Mouse (Mus musculus): ENCODE measurements around the gene Cd38. TPM values are rescaled to one million over a fixed set of nuclear protein-coding genes. Genes with fewer than 3 reads are reported as not detected.

Gene Cd38
- 20.9 and 22.2 TPM in 2 replicates for polyA plus RNA-seq (2012; rRNA removed)

GRCm38 (mm10) chr5:43868253-43868652 is at the start of gene Cd38:
Cd38 (plus strand) TSS chr5:43868553.
- H3K4me3 ChIP-seq (replicated peaks; ENCODE audit: extremely low read depth, low read depth, low read length): peak within 1 kb of the TSS; percentile 82

GRCm38 (mm10) chr5:43818695-43819094 is 49.7 kb upstream of the Cd38 start, which contains the start of gene Bst1:
Bst1 (plus strand) TSS chr5:43818885.
- no peak for TF ChIP-seq CTCF (IDR thresholded peaks at IDR 0.05; ENCODE audit: insufficient read depth, low read length)
- no peak for TF ChIP-seq POLR2A (IDR thresholded peaks at IDR 0.05; ENCODE audit: borderline replicate concordance, extremely low read depth, low read depth, low read length)
- Histone ChIP-seq H3K4me3 (replicated peaks; ENCODE audit: extremely low read depth, low read depth, low read length) (peak within 1 kb of the TSS; percentile 30), H3K4me1 (ENCODE audit: control insufficient read depth, insufficient read depth, low read length) (peaks cover 8% of the 10 kb centered on the region)
- 48% methylated on average over 12 of the region's 12 CpGs for WGBS
- no peak for DNase-seq

More at GRCm38 (mm10) chr5:43868253-43868652, at the start of gene Cd38:
- TF ChIP-seq POLR2A (IDR thresholded peaks at IDR 0.05; ENCODE audit: borderline replicate concordance, extremely low read depth, low read depth, low read length) (no peak), CTCF (IDR thresholded peaks at IDR 0.05; ENCODE audit: insufficient read depth, low read length) (no peak)
- peaks cover 2% of the 10 kb centered on the region; the same call in 1 of the 2 replicates for H3K4me1 ChIP-seq (ENCODE audit: control insufficient read depth, insufficient read depth, low read length)
- no peak for DNase-seq

GRCm38 (mm10) chr5:43820785-43821184 is 47.6 kb upstream of the Cd38 start:
- Histone ChIP-seq H3K4me1 (ENCODE audit: control insufficient read depth, insufficient read depth, low read length) (peaks cover 8% of the 10 kb centered on the region), H3K4me3 (replicated peaks; ENCODE audit: extremely low read depth, low read depth, low read length) (no peak overlapping the region)
- peak; percentile 43 for DNase-seq
- 68% methylated on average over 11 of the region's 11 CpGs for WGBS
- TF ChIP-seq POLR2A (IDR thresholded peaks at IDR 0.05; ENCODE audit: borderline replicate concordance, extremely low read depth, low read depth, low read length) (no peak), CTCF (IDR thresholded peaks at IDR 0.05; ENCODE audit: insufficient read depth, low read length) (no peak)

- DNase-seq: no peak
- WGBS: 85% methylated on average over 19 of the region's 19 CpGs
- Histone ChIP-seq H3K4me3 (replicated peaks; ENCODE audit: extremely low read depth, low read depth, low read length) (no peak within 1 kb of the TSS), H3K4me1 (ENCODE audit: control insufficient read depth, insufficient read depth, low read length) (peaks cover 8% of the 10 kb centered on the region)
- no peak for TF ChIP-seq CTCF (IDR thresholded peaks at IDR 0.05; ENCODE audit: insufficient read depth, low read length)
- TF ChIP-seq POLR2A (IDR thresholded peaks at IDR 0.05; ENCODE audit: borderline replicate concordance, extremely low read depth, low read depth, low read length): no peak
Measured at GRCm38 (mm10) chr5:43821538-43821937, 46.8 kb upstream of the Cd38 start, which contains the start of gene Fbxl5. Fbxl5 (minus strand) TSS chr5:43821638.

GRCm38 (mm10) chr5:43822199-43822598 is 46.2 kb upstream of the Cd38 start:
- Histone ChIP-seq H3K4me1 (ENCODE audit: control insufficient read depth, insufficient read depth, low read length) (peaks cover 8% of the 10 kb centered on the region), H3K4me3 (replicated peaks; ENCODE audit: extremely low read depth, low read depth, low read length) (no peak overlapping the region)
- no peak for DNase-seq
- 92% methylated on average over 8 of the region's 8 CpGs for WGBS
- TF ChIP-seq CTCF (IDR thresholded peaks at IDR 0.05; ENCODE audit: insufficient read depth, low read length) (no peak), POLR2A (IDR thresholded peaks at IDR 0.05; ENCODE audit: borderline replicate concordance, extremely low read depth, low read depth, low read length) (no peak)

- Histone ChIP-seq H3K4me3 (replicated peaks; ENCODE audit: extremely low read depth, low read depth, low read length) (no peak overlapping the region), H3K4me1 (ENCODE audit: control insufficient read depth, insufficient read depth, low read length) (peaks cover 8% of the 10 kb centered on the region)
- WGBS: 77% methylated on average over 3 of the region's 3 CpGs
- no peak for DNase-seq
- TF ChIP-seq CTCF (IDR thresholded peaks at IDR 0.05; ENCODE audit: insufficient read depth, low read length): no peak
- no peak for TF ChIP-seq POLR2A (IDR thresholded peaks at IDR 0.05; ENCODE audit: borderline replicate concordance, extremely low read depth, low read depth, low read length)
Measured at GRCm38 (mm10) chr5:43822824-43823223, 45.5 kb upstream of the Cd38 start.

GRCm38 (mm10) chr5:43824580-43824979 is 43.8 kb upstream of the Cd38 start:
- Histone ChIP-seq H3K4me1 (ENCODE audit: control insufficient read depth, insufficient read depth, low read length) (peaks cover 8% of the 10 kb centered on the region), H3K4me3 (replicated peaks; ENCODE audit: extremely low read depth, low read depth, low read length) (no peak overlapping the region)
- WGBS: 79% methylated on average over 3 of the region's 3 CpGs
- no peak for DNase-seq
- no peak for TF ChIP-seq CTCF (IDR thresholded peaks at IDR 0.05; ENCODE audit: insufficient read depth, low read length)
- no peak for TF ChIP-seq POLR2A (IDR thresholded peaks at IDR 0.05; ENCODE audit: borderline replicate concordance, extremely low read depth, low read depth, low read length)

- Histone ChIP-seq H3K4me3 (replicated peaks; ENCODE audit: extremely low read depth, low read depth, low read length) (no peak overlapping the region), H3K4me1 (ENCODE audit: control insufficient read depth, insufficient read depth, low read length) (no peaks in the 10 kb centered on the region)
- TF ChIP-seq POLR2A (IDR thresholded peaks at IDR 0.05; ENCODE audit: borderline replicate concordance, extremely low read depth, low read depth, low read length) (no peak), CTCF (IDR thresholded peaks at IDR 0.05; ENCODE audit: insufficient read depth, low read length) (no peak)
- no peak for DNase-seq
- WGBS: 84% methylated on average over 2 of the region's 2 CpGs
Measured at GRCm38 (mm10) chr5:43826883-43827282, 41.5 kb upstream of the Cd38 start.

- WGBS: 76% methylated on average over 9 of the region's 9 CpGs
- Histone ChIP-seq H3K4me3 (replicated peaks; ENCODE audit: extremely low read depth, low read depth, low read length) (no peak overlapping the region), H3K4me1 (ENCODE audit: control insufficient read depth, insufficient read depth, low read length) (no peaks in the 10 kb centered on the region)
- TF ChIP-seq CTCF (IDR thresholded peaks at IDR 0.05; ENCODE audit: insufficient read depth, low read length): no peak
- TF ChIP-seq POLR2A (IDR thresholded peaks at IDR 0.05; ENCODE audit: borderline replicate concordance, extremely low read depth, low read depth, low read length): no peak
- no peak for DNase-seq
Measured at GRCm38 (mm10) chr5:43827366-43827765, 41.0 kb upstream of the Cd38 start.

- Histone ChIP-seq H3K4me3 (replicated peaks; ENCODE audit: extremely low read depth, low read depth, low read length) (no peak overlapping the region), H3K4me1 (ENCODE audit: control insufficient read depth, insufficient read depth, low read length) (no peaks in the 10 kb centered on the region; the same call in 1 of the 2 replicates)
- TF ChIP-seq POLR2A (IDR thresholded peaks at IDR 0.05; ENCODE audit: borderline replicate concordance, extremely low read depth, low read depth, low read length): no peak
- peak; percentile 45 for TF ChIP-seq CTCF (IDR thresholded peaks at IDR 0.05; ENCODE audit: insufficient read depth, low read length)
- no peak for DNase-seq
- WGBS: 76% methylated on average over 7 of the region's 7 CpGs
Measured at GRCm38 (mm10) chr5:43836590-43836989, 31.8 kb upstream of the Cd38 start.

Data from lung, adult 2 months (tissue).